ENCODE assay signal across 17 mouse cellular contexts in the genomic region with DNA sequence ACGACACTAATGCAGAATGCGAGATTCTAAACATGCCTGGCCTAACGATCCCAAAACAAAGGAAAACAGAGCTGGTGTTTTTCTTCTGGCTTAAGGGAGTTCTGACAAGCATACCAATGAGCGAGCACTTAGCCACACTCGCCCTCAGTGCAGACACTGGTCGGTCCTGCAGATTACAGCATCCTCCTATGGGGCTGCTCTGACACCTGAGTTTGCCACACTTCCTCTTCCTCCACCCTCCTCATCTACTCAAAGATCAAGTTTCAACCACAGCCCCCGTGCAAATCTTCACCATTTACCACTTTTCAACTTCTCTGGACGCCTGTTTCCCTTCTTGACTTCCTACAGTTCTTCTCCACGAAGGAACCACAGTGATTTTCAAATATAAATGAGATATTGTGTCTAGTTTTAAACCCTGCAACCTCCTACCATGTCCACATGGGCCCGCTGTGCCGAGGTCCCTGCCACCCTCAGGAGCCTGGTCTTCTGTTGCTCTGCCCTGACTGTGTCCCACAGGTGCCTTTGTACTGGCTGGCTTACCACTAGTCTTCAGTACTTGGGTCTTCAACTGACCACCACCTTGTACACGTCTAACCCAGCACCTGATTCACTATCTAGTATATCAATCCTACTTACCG. TPM values are rescaled to one million over a fixed set of nuclear protein-coding genes. Genes with fewer than 3 reads are reported as not detected.
DNase-seq lines count a peak whose midpoint lies in the region; ATAC-seq and TF ChIP-seq lines count a peak whose summit lies in the region.
"Had no signal": no experiment of that assay in that cellular context is flagged by ENCODE, and none has a peak within 500 bp of the region (broad histone marks: within the 10 kb centered on the region; RNA-seq: fewer than 3 reads in every experiment).

No protein-coding gene starts in this region.

- TF ChIP-seq POLR2A in MEL (IDR thresholded peaks at IDR 0.05; ENCODE audit: control insufficient read depth in 1 of 2, insufficient read depth in 1 of 2, low read depth in 1 of 2, low read length in 2 of 2, poor library complexity in 1 of 2) = no peak

- no peak overlapping the region for H3K4me3 ChIP-seq in hindbrain, embryonic 16.5 days (ENCODE audit: low read length)
- no peak overlapping the region for H3K4me3 ChIP-seq in hindbrain, embryonic 14.5 days (replicated peaks; ENCODE audit: low read length)
- no peak overlapping the region for H3K4me3 ChIP-seq in MEL (ENCODE audit: control insufficient read depth in 1 of 2, insufficient read depth in 1 of 2, low read depth in 2 of 2, low read length in 2 of 2)
- no peak overlapping the region for H3K4me3 ChIP-seq in heart, embryonic 10.5 days
- H3K4me3 ChIP-seq: embryonic facial prominence, embryonic 13.5 days; heart, adult 2 months; myocyte had no signal

- TF ChIP-seq EP300 in MEL (IDR thresholded peaks at IDR 0.05; ENCODE audit: low read depth in 1 of 2, low read length in 2 of 2) = no peak

- 70% methylated on average over 13 of the region's 13 CpGs for WGBS in hindbrain, embryonic 16.5 days
- WGBS in hindbrain, embryonic 14.5 days = 70% methylated on average over 13 of the region's 13 CpGs
- WGBS in heart, embryonic 10.5 days = 71% methylated on average over 13 of the region's 13 CpGs

- ATAC-seq in hindbrain, embryonic 16.5 days = peak; percentile 34; the same call in 1 of the 2 replicates
- no peak for ATAC-seq in hindbrain, embryonic 14.5 days (ENCODE audit: low FRiP score)
- peak; percentile 80 for ATAC-seq in megakaryocyte, adult 5-6 weeks (ENCODE audit: poor library complexity, severe bottlenecking)
- ATAC-seq: intestine, embryonic 16.5 days had no signal

- no peak overlapping the region for H3K27ac ChIP-seq in hindbrain, embryonic 16.5 days (ENCODE audit: low read depth, low read length)
- H3K27ac ChIP-seq in hindbrain, embryonic 14.5 days = no peak overlapping the region
- no peak overlapping the region for H3K27ac ChIP-seq in MEL (ENCODE audit: control insufficient read depth, low read depth, low read length)
- H3K27ac ChIP-seq in heart, embryonic 10.5 days = no peak overlapping the region
- H3K27ac ChIP-seq: heart, adult 2 months; kidney, postnatal 0 days had no signal

- no peak for DNase-seq in hindbrain, embryonic 14.5 days (ENCODE audit: low spot score)
- peak; percentile 37 for DNase-seq in CD4-positive helper T cell, adult 2 months (ENCODE audit: low read depth, low spot score)
- peak; percentile 40 for DNase-seq in MEL (ENCODE audit: low read depth, low spot score)
- no peak for DNase-seq in thymus, postnatal 25 days
- DNase-seq in heart, embryonic 10.5 days (ENCODE audit: low spot score) = no peak
- no peak for DNase-seq in thymus, postnatal 0 days (ENCODE audit: low spot score)
- DNase-seq: heart, adult 2 months; heart, postnatal 14 days; liver; right cerebral cortex, postnatal 14 days; thymus, adult 18-20 months had no signal

- no peak overlapping the region for H3K9ac ChIP-seq in hindbrain, embryonic 16.5 days (ENCODE audit: low read depth, low read length)
- no peak overlapping the region for H3K9ac ChIP-seq in hindbrain, embryonic 14.5 days
- no peak overlapping the region for H3K9ac ChIP-seq in MEL (ENCODE audit: control insufficient read depth, low read depth, low read length, poor library complexity, severe bottlenecking)
- H3K9ac ChIP-seq: embryonic facial prominence, embryonic 13.5 days had no signal

- H3K9me3 ChIP-seq in hindbrain, embryonic 16.5 days (ENCODE audit: control insufficient read depth, low read length) = no peaks in the 10 kb centered on the region
- no peaks in the 10 kb centered on the region for H3K9me3 ChIP-seq in hindbrain, embryonic 14.5 days (ENCODE audit: control insufficient read depth, low read length)
- no peaks in the 10 kb centered on the region for H3K9me3 ChIP-seq in MEL (replicated peaks; ENCODE audit: insufficient read depth, low read length)
- H3K9me3 ChIP-seq in heart, embryonic 10.5 days = no peaks in the 10 kb centered on the region
- H3K9me3 ChIP-seq: embryonic facial prominence, embryonic 13.5 days had no signal

- no peaks in the 10 kb centered on the region for H3K4me1 ChIP-seq in hindbrain, embryonic 16.5 days (ENCODE audit: control insufficient read depth, insufficient read depth, low read depth, low read length)
- H3K4me1 ChIP-seq in hindbrain, embryonic 14.5 days (replicated peaks; ENCODE audit: control insufficient read depth, insufficient read depth, low read length) = no peaks in the 10 kb centered on the region; the same call in 1 of the 2 replicates
- no peaks in the 10 kb centered on the region for H3K4me1 ChIP-seq in MEL (ENCODE audit: control insufficient read depth in 1 of 2, insufficient read depth in 2 of 2, low read length in 2 of 2)
- peaks cover 5% of the 10 kb centered on the region; the same call in 1 of the 2 replicates for H3K4me1 ChIP-seq in heart, embryonic 10.5 days

- no peak for TF ChIP-seq CTCF in MEL (IDR thresholded peaks at IDR 0.05 in 2 of 3, conservative IDR thresholded peaks at IDR 0.05 in 1 of 3; ENCODE audit: control insufficient read depth in 1 of 3, insufficient read depth in 1 of 3, low read depth in 2 of 3, low read length in 3 of 3, poor library complexity in 1 of 3, severe bottlenecking in 1 of 3)

- no peak overlapping the region for H3K4me2 ChIP-seq in hindbrain, embryonic 16.5 days (ENCODE audit: low read length)
- no peak overlapping the region for H3K4me2 ChIP-seq in hindbrain, embryonic 14.5 days (replicated peaks)
- H3K4me2 ChIP-seq: embryonic facial prominence, embryonic 13.5 days had no signal

- H3K79me2 ChIP-seq in MEL (ENCODE audit: control insufficient read depth, insufficient read depth, low read length, poor library complexity) = no peaks in the 10 kb centered on the region

- TF ChIP-seq RAD21 in MEL (IDR thresholded peaks at IDR 0.05; ENCODE audit: low read depth, low read length) = no peak

- H3K27me3 ChIP-seq in hindbrain, embryonic 16.5 days (replicated peaks; ENCODE audit: control insufficient read depth, insufficient read depth, low read length) = no peaks in the 10 kb centered on the region
- no peaks in the 10 kb centered on the region for H3K27me3 ChIP-seq in hindbrain, embryonic 14.5 days (ENCODE audit: control insufficient read depth, insufficient read depth, low read length)
- H3K27me3 ChIP-seq in MEL (ENCODE audit: control insufficient read depth in 1 of 2, insufficient read depth in 2 of 2, low read length in 2 of 2) = no peaks in the 10 kb centered on the region
- H3K27me3 ChIP-seq in heart, embryonic 10.5 days (ENCODE audit: insufficient read depth, poor library complexity, severe bottlenecking) = no peaks in the 10 kb centered on the region
- H3K27me3 ChIP-seq: embryonic facial prominence, embryonic 13.5 days had no signal

- peaks cover 6% of the 10 kb centered on the region; the same call in 1 of the 2 replicates for H3K36me3 ChIP-seq in hindbrain, embryonic 16.5 days (ENCODE audit: control insufficient read depth, insufficient read depth, low read length)
- H3K36me3 ChIP-seq in hindbrain, embryonic 14.5 days (replicated peaks; ENCODE audit: control insufficient read depth, insufficient read depth) = peaks cover 32% of the 10 kb centered on the region
- peaks cover 4 to 5% of the 10 kb centered on the region in 2 experiments; a peak in 3 of 4 replicates for H3K36me3 ChIP-seq in MEL (ENCODE audit: control insufficient read depth in 1 of 2, insufficient read depth in 2 of 2, low read length in 2 of 2)
- H3K36me3 ChIP-seq in heart, embryonic 10.5 days = peaks cover 36% of the 10 kb centered on the region; the same call in 1 of the 2 replicates

TF ChIP-seq in MEL, 35 proteins besides CTCF, POLR2A, EP300 and RAD21:
- no peak for TF ChIP-seq USF1 (IDR thresholded peaks at IDR 0.05; ENCODE audit: low read depth, low read length)
- no peak for TF ChIP-seq TCF12 (IDR thresholded peaks at IDR 0.05; ENCODE audit: low read depth, low read length)
- TF ChIP-seq GABPA (IDR thresholded peaks at IDR 0.05; ENCODE audit: low read depth, low read length) = no peak
- TF ChIP-seq ZKSCAN1 (IDR thresholded peaks at IDR 0.05; ENCODE audit: low read depth, low read length) = no peak
- no peak for TF ChIP-seq TAL1 (IDR thresholded peaks at IDR 0.05; ENCODE audit: low read length)
- TF ChIP-seq ZC3H11A (IDR thresholded peaks at IDR 0.05; ENCODE audit: low read depth, low read length) = no peak
- no peak for TF ChIP-seq UBTF (IDR thresholded peaks at IDR 0.05; ENCODE audit: borderline replicate concordance, insufficient read depth, low read depth, low read length)
- TF ChIP-seq BHLHE40 (IDR thresholded peaks at IDR 0.05; ENCODE audit: borderline replicate concordance, low read depth, low read length) = no peak
- TF ChIP-seq CHD1 (IDR thresholded peaks at IDR 0.05; ENCODE audit: low read depth, low read length) = no peak
- no peak for TF ChIP-seq MEF2A (IDR thresholded peaks at IDR 0.05; ENCODE audit: extremely low read depth, insufficient replicate concordance, low read depth, low read length, poor library complexity, severe bottlenecking)

RNA-seq across cellular contexts. Expression of gene Xxylt1, which starts 55.5 kb away (rescaled TPM):
- polyA plus RNA-seq in hindbrain, embryonic 16.5 days (2015; fragmentation: Nextera tagmentation; extraction: Ambion mirVana) = 11.0 and 16.1 TPM in 2 replicates
- 18.1 and 21.7 TPM in 2 replicates for polyA plus RNA-seq in hindbrain, embryonic 14.5 days (2014; fragmentation: Nextera tagmentation; extraction: Ambion mirVana)
- 12.8 and 12.9 TPM in 2 replicates for total RNA-seq in MEL (2012; rRNA removed)
- 100 to 1,000 TPM in 1 of 2 experiments, 10 to 100 TPM in 1; 26.6 to 164 TPM for polyA plus RNA-seq in MEL (2012; ENCODE audit: insufficient read depth in 1 of 2, insufficient read length in 2 of 2, low read depth in 1 of 2, low replicate concordance in 2 of 2, missing spikeins in 1 of 2)
- total RNA-seq in megakaryocyte, adult 5-6 weeks (2015) = 8.1 and 9.8 TPM in 2 replicates
- total RNA-seq in megakaryocyte, adult 5-6 weeks (2017) = 4.6 and 5.1 TPM in 2 replicates
- polyA plus RNA-seq in heart, embryonic 10.5 days (2016; fragmentation: Nextera tagmentation; extraction: Ambion mirVana) = 11.8 and 15.0 TPM in 2 replicates
- polyA plus RNA-seq in thymus, postnatal 0 days (2015; fragmentation: Nextera tagmentation; extraction: Ambion mirVana) = 7.6 and 9.0 TPM in 2 replicates

Comparison
In these comparisons a context has a peak if more than half of its experiments do, and no peak if none do; other contexts are left out.
1. DNase-seq: peak in CD4-positive helper T cell, adult 2 months (single experiment) and MEL (single experiment); none in hindbrain, embryonic 14.5 days (single experiment), thymus, postnatal 25 days (single experiment), heart, embryonic 10.5 days (single experiment) and thymus, postnatal 0 days (single experiment).